Mouse (Mus musculus) lung, adult 2 months (tissue): ENCODE data around the gene Bod1.

Source experiments
- CTCF ChIP-seq: fragments of 200-500 bp; IDR thresholded peaks from 2 replicates; pipeline ENCODE4 v1.5.1; 2011; ENCODE audit warnings: mild to moderate bottlenecking, low read length, control low read depth; ENCODE audit not compliant: insufficient read depth
- POLR2A ChIP-seq: fragments of 200-500 bp; IDR thresholded peaks from 2 replicates; pipeline ENCODE4 v1.6.1; 2011; ENCODE audit warnings: low read depth, mild to moderate bottlenecking, control low read depth, low read length, borderline replicate concordance; ENCODE audit errors: extremely low read depth

DNA sequence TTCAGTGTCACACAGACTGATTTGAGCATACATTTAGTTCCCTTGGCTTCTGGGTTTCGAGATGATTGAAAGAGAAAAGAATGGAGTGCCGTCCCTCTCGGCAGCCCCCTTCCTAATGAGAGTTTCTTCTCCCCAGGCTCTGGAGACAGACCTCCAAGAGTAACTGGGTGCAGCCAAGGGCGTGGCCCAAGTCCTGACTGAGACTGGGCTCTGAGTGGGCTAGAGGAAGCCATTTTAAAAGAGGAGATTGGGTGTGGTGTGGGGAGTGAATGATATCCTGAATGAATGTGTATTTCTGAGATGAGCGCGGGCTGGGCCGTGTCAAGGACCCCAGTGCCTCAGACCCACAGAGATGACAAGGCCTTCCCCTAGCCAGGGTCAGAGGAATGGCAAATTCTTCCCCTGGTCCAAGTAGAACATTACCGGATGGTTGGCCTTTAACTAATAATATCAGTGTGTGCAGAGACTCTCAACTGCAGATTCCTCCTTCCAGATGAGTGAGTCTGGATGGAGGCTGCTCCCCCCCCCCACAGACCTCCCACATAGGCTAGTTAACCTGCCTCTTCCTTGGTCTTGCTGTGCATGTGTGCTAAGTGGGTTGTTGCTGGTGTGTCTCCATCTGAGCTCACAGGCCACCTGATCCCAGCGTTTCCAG lies 13.4 kb upstream of the Bod1 start:
- TF ChIP-seq CTCF (no peak), POLR2A (no peak)
